Mouse (Mus musculus): ENCODE results near the gene Mkrn1.
"Not testable (repeated sequence)": the region's sequence is repeated elsewhere in the genome, so short reads cannot be mapped to it uniquely, and the experiment has no call there.

DNA sequence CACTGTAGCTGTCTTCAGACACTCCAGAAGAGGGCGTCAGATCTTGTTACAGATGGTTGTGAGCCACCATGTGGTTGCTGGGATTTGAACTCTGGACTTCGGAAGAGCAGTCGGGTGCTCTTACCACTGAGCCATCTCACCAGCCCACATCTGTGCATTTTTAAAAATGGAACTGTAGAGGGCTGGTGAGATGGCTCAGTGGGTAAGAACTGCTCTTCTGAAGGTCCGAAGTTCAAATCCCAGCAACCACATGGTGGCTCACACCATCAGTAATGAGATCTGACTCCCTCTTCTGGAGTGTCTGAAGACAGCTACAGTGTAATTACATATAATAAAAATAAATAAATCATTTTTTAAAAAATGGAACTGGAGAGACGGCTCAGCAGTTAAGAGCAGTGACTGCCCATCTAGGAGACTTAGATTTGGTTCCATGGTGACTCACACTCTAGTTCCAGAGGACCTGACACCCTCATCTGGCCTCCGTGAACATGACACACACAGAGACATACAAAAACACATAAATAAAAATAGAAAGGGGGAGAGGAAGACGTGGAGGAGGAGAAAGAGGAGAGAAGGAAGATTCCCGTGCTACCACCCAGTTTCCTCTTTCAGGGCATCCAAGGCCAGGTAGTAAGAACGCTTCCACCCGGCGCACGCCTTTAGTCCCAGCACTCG lies 42.0 kb downstream of the Mkrn1 start:
- not testable (repeated sequence) for TF ChIP-seq CTCF, EP300 (IDR thresholded peaks at IDR 0.05; ENCODE audit: low read depth)
